Mouse (Mus musculus): ENCODE data around the gene Tiam2. TPM values are rescaled to one million over a fixed set of nuclear protein-coding genes. Genes with fewer than 3 reads are reported as not detected.

Gene Tiam2
- 1 to 10 TPM; 3.7 to 4.5 TPM for total RNA-seq (2021)
- long read RNA-seq, experiment 1, result 0 reads
- long read RNA-seq, experiment 2, partial matches to known transcripts, result 3 of 3 reads
- long read RNA-seq, experiment 2, other reads (novel, unspliced or antisense), result 0 of 3 reads

DNA sequence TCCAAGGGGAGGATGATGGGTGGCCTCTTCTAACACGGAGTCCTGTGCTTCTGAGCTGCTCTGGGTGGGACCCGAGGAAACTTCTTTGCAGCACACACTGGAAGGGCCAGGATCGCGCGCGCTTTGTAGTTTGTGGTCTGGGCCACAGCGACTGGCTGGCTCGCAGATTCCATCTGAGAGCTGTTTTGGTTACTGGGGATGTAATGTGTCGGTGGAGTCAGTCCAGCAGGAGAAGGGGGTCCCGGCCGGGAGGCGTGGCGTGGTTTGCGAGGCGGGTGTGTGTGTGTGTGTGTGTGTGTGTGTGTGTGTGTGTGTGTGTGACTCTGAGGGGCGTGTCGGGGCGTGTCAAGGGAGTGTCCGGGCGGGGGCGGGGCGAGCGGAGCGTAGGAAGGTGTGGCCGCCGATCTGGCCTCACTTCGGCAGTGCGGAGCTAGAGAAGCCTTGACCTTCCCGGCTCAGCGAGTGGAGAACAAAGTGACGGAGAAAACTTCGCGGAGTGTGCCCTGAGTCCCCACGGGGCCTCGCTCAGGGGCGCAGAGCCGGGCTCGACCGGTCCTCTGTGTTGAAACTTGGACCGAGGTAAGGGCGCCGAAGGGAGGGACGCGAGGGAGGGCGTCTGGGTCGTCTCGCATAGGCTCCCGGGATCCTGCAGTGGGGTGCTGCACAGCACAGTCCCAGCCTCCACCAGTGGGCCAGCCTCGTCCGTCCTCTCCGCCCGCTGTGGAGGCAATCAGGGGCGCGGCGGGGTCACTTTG, at the start of gene Tiam2:
Tiam2 (plus strand) TSS at position 426 of the 755 bp plus-strand sequence.
- peak within 1 kb of the TSS; percentile 72 for H3K4me3 ChIP-seq
- H3K27ac ChIP-seq, result peak within 1 kb of the TSS; percentile 38
- intact Hi-C loops (cut with DNase I), result no loop called here
- peak; percentile 64 for DNase-seq
- no peak for TF ChIP-seq CTCF (IDR thresholded peaks at IDR 0.05)

DNA sequence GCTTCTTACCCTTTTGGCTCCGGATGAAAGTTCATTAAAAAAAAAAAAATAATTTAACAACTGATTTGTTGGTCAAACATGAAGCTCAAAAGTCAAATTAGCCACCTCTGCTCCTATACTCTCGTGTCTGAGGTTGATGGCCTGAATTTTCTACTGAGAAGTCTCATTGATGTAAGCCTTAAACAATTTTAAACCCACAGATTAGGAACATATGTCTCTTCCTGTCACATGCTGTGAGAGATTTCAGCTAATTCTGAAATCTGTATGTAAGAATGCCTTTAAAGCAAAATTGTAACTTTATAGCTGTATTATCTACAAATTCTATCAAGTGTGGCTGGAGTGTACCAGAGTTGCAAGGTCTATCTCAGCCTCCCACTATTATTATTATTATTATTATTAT, 46.1 kb upstream of the Tiam2 start:
- no peak for DNase-seq
- intact Hi-C loops (cut with DNase I), result no loop called here
- TF ChIP-seq CTCF (IDR thresholded peaks at IDR 0.05), result no peak
- no peak overlapping the region for H3K27ac ChIP-seq
- no peak overlapping the region for H3K4me3 ChIP-seq

DNA sequence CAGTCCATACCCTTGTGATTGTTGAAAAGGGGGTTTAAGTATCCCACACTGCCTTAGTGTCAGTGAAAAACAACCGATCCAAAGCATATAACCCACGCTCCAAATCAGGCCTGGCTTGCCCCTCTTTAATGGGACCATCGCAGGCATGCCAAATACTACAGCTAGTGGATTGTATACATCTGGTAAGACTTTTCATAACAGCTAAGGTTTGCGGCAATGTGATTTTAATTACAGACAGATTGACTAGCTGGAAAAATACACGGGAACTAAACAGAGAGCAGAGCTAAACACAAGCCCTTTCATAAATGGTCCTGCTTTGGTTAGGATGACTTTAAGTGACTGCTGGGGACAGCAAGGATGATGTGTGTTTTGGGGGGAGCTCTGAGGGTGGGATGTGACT, 44.4 kb upstream of the Tiam2 start:
- no peak overlapping the region for H3K4me3 ChIP-seq
- no peak overlapping the region for H3K27ac ChIP-seq
- intact Hi-C loops (cut with DNase I), result no loop called here
- DNase-seq, result no peak
- TF ChIP-seq CTCF (IDR thresholded peaks at IDR 0.05), result no peak

DNA sequence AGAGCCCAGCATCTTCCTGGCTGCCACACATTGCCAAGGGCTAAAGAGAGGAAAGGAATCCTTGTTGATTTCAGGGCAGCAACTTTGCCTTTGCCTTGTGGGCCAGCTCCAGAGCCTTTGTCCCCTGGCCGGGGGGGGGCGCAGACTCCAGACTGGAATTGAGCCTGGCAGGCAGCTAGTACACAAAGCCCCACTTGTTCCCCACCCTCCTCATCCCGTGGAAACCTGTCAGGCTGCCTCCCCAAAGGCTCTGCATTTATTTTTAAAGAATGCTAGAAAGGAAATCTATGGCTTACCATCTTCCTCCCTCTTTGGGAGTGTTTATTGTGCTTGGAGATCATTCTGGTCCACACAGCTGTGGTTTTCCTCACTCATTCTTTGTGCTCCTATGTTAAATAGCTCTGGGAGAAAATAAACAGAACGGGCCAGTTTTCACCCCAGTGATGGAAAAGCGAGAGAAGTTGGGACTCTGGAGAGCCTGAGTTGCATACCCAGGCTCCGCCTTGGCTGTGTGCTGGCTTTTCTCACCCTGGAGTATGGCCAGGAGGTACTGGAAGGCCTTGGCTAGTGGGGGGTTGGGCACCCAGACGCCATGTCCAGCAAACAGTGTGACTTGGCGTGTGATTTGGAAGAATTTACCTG, 41.2 kb upstream of the Tiam2 start:
- Histone ChIP-seq H3K4me3 (no peak overlapping the region), H3K27ac (no peak overlapping the region)
- peak; percentile 31 for DNase-seq
- intact Hi-C loops (cut with DNase I), result loop anchor here (5.0 kb wide), 1 partner anchor 162 kb away; no protein-coding TSS in a partner anchor
- TF ChIP-seq CTCF (IDR thresholded peaks at IDR 0.05), result no peak

DNA sequence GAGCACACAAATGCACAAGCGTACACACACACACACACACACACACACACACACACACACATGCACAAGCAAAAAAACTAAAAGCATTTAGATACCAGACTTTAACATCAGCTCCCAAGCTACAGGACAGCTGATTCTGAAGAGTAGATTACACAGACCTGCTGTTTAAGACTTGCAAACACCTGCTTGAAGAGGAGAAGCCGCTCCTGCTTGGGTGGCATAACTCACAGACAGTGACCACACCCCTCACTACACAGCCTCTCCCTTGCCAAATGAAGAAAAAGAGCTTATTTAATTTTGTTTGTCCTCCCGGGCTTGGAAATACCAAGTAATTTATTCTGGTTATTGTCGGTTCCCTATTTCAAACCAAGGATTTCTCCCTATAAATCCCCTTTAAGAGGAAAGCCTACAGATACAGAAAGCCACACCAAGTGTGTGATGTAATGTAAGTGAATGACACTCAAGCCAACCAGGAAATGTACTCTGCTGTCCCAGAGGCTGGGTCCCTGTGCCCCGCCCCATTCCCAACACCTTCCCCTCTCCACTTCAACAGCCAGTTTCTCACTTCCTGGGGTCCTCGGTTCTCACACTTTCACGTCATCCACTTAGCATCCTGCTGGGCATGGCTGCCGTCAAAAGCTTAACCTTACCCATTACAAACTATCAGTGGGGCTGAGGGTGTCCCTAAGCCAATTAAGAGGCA, 40.1 kb upstream of the Tiam2 start:
- no peak overlapping the region for H3K4me3 ChIP-seq

DNA sequence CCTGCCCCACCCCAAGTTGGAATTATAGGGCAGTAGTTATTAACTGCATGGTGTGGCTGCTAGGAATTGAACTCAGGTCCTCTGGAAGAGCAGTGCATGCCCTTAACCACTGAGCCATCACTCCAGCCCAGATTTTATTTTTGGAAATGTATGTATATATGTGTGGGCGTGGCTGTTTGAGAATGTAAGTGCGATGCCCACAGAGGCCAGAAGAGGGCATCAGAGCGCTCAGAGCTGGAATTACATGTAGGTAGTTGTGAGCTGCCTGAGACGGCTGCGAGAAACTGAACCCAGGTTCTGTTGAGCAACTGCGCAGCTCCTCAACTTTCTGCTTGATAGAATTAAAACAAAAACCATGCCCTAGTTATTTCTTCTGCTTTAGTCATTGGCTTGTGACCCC, 38.0 kb upstream of the Tiam2 start:
- peak; percentile 82 for TF ChIP-seq CTCF (IDR thresholded peaks at IDR 0.05)
- intact Hi-C loops (cut with DNase I), result loop anchor here (5.0 kb wide), 1 partner anchor 159 kb away; no protein-coding TSS in a partner anchor
- no peak overlapping the region for H3K4me3 ChIP-seq
- DNase-seq, result peak; percentile 52
- H3K27ac ChIP-seq, result no peak overlapping the region

More for the DNA sequence above, 40.1 kb upstream of the Tiam2 start:
- no peak for TF ChIP-seq CTCF (IDR thresholded peaks at IDR 0.05)
- no peak for DNase-seq
- intact Hi-C loops (cut with DNase I), result loop anchor here (5.0 kb wide), 1 partner anchor 161 kb away; no protein-coding TSS in a partner anchor
- no peak overlapping the region for H3K27ac ChIP-seq

DNA sequence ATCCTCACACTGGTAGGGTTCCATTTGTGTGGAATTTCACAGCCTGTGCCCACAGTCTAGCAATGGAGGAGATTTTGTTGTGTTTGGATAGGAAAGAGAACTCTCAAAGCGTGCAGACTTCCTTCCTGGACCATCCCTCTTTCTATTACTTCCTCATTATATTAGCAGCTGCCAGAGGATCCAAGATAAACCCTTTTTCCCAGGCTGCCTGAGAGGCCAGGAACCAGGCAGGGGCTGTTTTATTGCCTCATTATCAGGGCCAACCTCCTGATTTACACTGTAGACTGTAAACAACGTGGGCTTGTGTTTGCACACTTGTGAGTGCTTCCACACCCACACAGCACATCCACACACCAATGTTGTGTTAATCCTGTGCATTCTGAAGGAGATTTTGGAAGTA, 31.3 kb upstream of the Tiam2 start:
- intact Hi-C loops (cut with DNase I), result no loop called here
- Histone ChIP-seq H3K4me3 (no peak overlapping the region), H3K27ac (no peak overlapping the region)
- DNase-seq, result no peak
- TF ChIP-seq CTCF (IDR thresholded peaks at IDR 0.05), result no peak

DNA sequence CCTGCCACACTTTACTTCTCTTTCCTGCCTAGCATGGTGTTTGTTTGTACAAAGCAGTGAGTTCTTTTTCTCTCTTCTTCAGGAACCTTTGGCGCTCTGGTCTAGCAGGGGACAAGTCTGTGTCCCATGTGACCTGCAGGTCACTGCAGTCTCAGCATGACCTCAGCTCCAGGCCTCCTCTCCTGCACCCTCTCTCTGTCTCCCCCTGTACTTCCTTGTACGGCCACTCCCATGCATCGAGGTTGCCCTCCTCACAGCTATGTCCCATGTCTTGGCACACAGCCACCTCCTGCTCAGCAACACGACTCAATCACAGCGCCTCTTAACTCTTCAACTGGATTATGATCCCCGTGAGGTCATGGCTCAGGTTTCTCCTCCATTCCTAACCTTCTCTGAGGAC, 26.9 kb upstream of the Tiam2 start:
- DNase-seq, result no peak
- intact Hi-C loops (cut with DNase I), result no loop called here
- H3K4me3 ChIP-seq, result no peak overlapping the region
- no peak overlapping the region for H3K27ac ChIP-seq
- no peak for TF ChIP-seq CTCF (IDR thresholded peaks at IDR 0.05)

DNA sequence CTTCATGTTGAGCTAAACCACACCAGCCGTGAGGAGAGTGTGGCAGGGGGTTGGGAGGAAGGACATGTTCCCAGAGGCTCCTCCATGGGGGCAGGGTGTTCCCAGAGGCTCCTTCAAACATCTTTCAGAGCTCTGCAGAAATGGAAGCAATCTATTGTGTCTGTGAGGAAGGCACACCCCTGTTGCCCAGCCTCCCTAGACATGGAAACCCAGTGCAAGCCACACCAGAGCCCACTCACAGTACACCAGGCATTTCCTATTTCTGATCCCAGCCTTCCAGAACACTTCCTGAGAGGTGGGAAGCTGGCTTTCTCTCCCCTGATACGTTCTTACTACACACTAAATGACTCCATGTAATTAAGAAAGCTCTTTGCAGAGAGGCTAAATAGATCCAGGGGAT, 20.4 kb upstream of the Tiam2 start:
- Histone ChIP-seq H3K27ac (no peak overlapping the region), H3K4me3 (no peak overlapping the region)
- no peak for TF ChIP-seq CTCF (IDR thresholded peaks at IDR 0.05)
- no peak for DNase-seq
- intact Hi-C loops (cut with DNase I), result no loop called here

DNA sequence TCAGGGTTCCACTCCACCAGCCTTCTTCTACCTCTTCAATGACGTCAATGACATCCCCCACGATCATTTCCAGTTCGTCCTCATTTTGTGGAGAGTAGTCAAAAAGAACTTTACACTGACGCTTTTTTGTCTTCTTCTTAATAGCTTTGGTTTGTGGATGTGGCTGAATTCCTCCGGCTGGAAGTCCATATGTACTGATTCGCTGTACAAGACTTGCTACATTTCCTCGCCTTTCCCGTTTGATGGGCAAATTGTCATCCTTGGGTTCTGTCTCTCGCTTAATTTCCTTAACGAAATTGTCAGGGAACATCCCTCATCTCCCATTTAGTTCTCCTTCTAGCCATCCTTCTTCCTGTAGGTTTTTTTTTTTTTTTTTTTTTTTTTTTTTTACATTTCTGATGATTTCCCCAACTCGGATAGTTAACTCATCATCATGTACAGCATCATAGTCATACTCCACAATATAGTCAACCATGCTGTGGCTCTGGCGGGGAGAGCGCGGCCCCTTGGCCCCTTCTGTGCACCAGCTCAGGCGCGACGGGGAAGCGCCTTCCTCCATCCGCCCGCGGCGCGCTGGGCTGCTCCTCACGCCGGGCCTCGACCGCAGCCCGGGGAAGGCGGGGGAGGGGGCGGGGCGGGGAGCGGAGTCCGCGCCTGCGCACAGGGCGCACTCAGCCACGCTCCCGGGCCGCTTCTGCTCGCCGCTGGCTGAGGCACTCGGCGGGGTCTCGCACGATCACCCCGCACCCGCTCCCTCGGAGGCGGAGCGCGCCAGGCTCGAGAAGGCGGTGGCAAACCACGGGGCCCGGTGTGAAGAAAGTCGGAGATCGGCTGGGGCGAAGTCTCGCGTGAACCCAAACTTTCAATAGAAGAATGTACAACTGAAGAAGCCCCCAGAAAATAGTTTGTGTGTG, 12.4 kb upstream of the Tiam2 start:
- peak; percentile 85 for DNase-seq
- intact Hi-C loops (cut with DNase I), result no loop called here
- Histone ChIP-seq H3K27ac (peak overlapping the region; percentile 63; the same call in 1 of the 2 replicates), H3K4me3 (peak overlapping the region; percentile 75)
- TF ChIP-seq CTCF (IDR thresholded peaks at IDR 0.05), result no peak

DNA sequence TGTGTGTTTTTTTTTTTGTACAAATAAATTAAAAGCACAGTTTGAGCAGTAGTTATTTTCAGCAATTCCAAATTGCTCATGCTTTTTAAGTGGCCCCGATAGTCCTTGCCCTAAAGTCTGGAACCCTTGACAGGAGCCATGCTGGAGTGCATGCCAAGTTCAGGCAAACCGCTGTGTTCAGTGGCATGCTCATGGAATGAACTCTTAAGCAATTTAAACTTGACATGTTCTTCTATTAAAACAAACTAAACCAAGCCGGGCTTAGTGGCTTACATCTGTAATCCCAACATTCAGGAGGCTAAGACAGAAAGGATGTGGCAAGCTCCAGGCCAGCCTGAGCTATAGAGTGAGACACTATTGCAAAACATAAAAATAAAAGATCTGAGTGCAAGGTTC, 11.8 kb upstream of the Tiam2 start:
- TF ChIP-seq CTCF (IDR thresholded peaks at IDR 0.05), result no peak
- DNase-seq, result no peak
- Histone ChIP-seq H3K27ac (peak overlapping the region; percentile 63; the same call in 1 of the 2 replicates), H3K4me3 (peak overlapping the region; percentile 75)
- intact Hi-C loops (cut with DNase I), result no loop called here

DNA sequence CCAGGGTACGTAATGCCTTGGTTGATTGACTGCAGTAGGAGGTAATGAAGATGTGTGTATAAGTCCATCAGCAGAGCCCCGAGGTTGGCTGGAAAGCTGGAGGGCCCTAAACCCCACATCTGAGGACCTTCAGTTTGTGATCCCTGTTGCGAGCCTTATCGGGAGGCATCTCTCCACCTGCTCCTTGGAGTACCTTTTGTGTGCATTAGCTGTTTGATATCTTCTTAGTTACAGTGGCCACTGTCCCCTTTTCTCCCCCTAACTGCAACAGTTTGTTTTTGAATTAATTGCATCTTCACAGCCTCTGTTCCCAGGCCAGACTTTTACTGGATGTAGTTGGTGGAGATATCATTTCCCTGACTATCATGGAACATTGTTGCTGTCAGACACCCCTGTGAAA, 10.8 kb upstream of the Tiam2 start:
- no peak for DNase-seq
- no peak overlapping the region for H3K4me3 ChIP-seq
- no peak for TF ChIP-seq CTCF (IDR thresholded peaks at IDR 0.05)
- intact Hi-C loops (cut with DNase I), result no loop called here
- H3K27ac ChIP-seq, result no peak overlapping the region

Data from gastrocnemius, adult 2 months (tissue).